Mouse (Mus musculus) olfactory bulb, adult 2 months (tissue): ENCODE measurements at regions not wholly inside any gene's neighbourhood (a gene's known extent, or its start where the extent isn't known, plus 50 kb on each side); places are given as distances from the start of the nearest gene placed in this dataset.

ENCODE experiments used
- CTCF ChIP-seq: fragments of 200-500 bp; IDR thresholded peaks from 2 replicates; pipeline ENCODE4 v1.5.1; 2012; ENCODE audit warnings: low read depth, mild to moderate bottlenecking, low read length, moderate library complexity; ENCODE audit not compliant: insufficient read depth
- POLR2A ChIP-seq: fragments of 200-500 bp; IDR thresholded peaks from 2 replicates; pipeline ENCODE4 v1.6.1; 2012; ENCODE audit warnings: mild to moderate bottlenecking, low read depth, low read length, moderate library complexity; ENCODE audit not compliant: insufficient read depth

DNA sequence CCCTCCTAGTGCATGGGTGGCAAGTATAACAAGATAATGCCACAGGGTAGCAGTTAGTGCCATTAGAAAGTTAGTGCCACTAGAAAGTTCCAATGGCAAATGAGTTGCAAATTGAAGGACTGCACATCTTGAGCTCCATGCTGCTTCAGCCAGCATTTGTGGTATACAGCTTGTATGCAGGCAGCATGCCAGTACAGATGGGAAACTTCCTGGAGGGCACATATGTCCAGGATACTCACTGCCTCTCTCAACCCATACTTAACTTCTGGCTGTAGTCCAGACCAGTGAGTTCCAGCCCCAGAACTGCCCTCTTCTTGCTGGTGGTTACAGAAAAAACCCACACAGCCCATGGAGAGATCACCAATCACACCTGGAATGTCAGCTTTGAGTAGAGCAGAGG is 113.8 kb upstream of the Plxna2 start:
- TF ChIP-seq CTCF, result no peak
- TF ChIP-seq POLR2A, result no peak
